Mouse (Mus musculus): ENCODE measurements around the gene Sgtb. TPM values are rescaled to one million over a fixed set of nuclear protein-coding genes. Genes with fewer than 3 reads are reported as not detected.

The Sgtb gene
- total RNA-seq, 4 experiments from 2014 or later, result 132 to 160 (median 140) TPM

DNA sequence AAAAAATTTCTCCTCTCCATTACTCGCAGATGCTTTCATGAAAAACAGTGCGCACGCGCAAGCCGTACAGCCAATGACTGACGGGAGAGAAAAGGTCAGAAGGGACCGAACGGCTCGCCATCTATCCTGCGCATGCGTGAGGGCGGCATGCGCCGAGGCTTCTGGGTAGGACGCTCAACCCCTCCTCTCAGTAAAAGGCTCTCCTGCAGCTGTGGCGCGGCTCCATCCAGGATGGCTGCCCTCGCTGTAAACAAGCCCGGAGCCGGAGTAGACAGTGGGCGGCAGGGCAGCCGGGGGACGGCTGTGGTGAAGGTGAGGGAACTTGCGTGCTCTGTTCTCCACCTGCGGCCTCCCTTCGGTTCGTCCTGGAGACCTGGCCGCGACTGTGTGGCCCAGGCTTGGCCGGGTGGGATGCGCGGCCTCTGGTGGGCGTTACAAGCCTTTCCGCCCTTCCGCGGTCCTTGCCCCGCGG, 69.1 kb downstream of the Sgtb start, which contains the start of gene Trim23:
Gene Trim23, plus strand, starts transcription at position 148 of the 472 bp plus-strand sequence.
- peak; percentile 92 to 98 for DNase-seq (ENCODE audit: low spot score in 2 of 2)

DNA sequence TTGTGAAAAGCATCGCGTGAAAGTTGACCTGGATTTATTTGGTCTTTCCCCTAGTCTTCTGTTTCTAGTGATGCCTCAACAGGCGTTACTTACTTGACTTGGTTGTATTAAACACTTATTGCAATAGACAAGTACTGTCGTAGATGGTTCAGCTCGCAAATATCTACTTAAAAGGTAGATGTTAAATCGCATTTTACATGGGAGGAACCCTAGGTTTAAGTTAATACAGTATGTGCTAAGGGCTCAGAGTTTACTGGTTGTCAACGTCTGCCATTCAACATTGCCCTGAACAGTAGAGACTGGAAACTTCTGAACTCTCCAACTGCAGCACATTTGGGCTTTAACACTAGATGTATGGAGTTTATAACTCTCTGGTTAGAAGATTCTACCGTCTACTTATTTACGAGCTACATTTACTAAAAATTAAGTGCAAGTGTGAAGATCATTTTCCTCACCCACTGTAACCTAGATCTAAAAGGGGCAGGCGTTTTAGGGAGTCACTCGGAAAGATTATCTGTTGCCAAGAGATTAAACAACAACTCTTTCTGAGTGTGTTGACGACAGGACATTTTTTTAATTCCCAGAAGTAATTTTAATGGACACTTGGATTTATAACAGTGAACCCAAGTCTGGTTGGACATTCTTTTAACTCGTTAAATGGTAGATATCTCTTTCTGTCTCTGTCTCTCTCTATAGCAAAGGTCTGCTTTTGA, 69.8 kb downstream of the Sgtb start:
- DNase-seq (ENCODE audit: low spot score in 2 of 2), result no peak

DNA sequence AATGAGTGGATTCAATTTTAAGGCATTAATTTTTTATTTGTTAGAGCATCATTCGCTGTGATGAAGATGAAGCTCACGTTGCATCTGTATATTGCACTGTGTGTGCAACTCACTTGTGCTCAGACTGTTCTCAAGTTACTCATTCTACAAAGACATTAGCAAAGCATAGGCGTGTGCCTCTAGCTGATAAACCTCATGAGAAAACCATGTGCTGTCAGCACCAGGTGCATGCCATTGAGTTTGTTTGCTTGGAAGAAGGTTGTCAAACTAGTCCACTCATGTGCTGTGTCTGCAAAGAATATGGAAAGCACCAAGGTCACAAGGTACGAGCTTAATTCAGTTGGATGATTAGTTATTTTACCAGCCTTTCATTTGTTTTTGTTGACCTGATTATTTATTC, 77.8 kb downstream of the Sgtb start:
- no peak for DNase-seq (ENCODE audit: low spot score in 2 of 2)

Other genes starting within 250 kb of the Sgtb start
- gene Erbin, start 189.2 kb upstream of the Sgtb start, total RNA-seq (2022), result 10 to 100 TPM; 66.6 to 76.6 (median 69.4) TPM
- 10 to 100 TPM; 27.7 to 31.6 (median 29.7) TPM for gene Nln, start 127 bp upstream of the Sgtb start, total RNA-seq (2022)
- 10 to 100 TPM; 48.5 to 55.8 (median 52.1) TPM for gene Trappc13, start 68.7 kb downstream of the Sgtb start, total RNA-seq (2022)
- gene Trim23, start 69.1 kb downstream of the Sgtb start, total RNA-seq (2022), result 10 to 100 TPM; 55.3 to 65.0 (median 60.9) TPM
- gene Cenpk, start 118.9 kb downstream of the Sgtb start, total RNA-seq (2022), result 1 to 10 TPM in 2 of 4 experiments, under 1 TPM in 2; 0.81 to 2.5 (median 1.2) TPM
- 10 to 100 TPM; 10.8 to 11.6 (median 11.4) TPM for gene Ppwd1, start 119.1 kb downstream of the Sgtb start, total RNA-seq (2022)
- 1 to 10 TPM; 4.7 to 6.2 (median 5.8) TPM for gene Adamts6, start 178.1 kb downstream of the Sgtb start, total RNA-seq (2022)

Measured in left cerebral cortex, adult 8-10 months (tissue).